Mouse (Mus musculus): Measurements from ENCODE around the gene Pdzd4.

- TF ChIP-seq CTCF (conservative IDR thresholded peaks at IDR 0.05; ENCODE audit: insufficient read depth, insufficient read length, low read depth, low read length) (no peak), POLR2A (IDR thresholded peaks at IDR 0.05; ENCODE audit: low read depth, low read length) (no peak)
These were observed 27.3 kb downstream of the Pdzd4 start for GRCm38 (mm10) chrX:73797511-73797910.

Measured in kidney, adult 2 months (tissue).